Mouse (Mus musculus): ENCODE results near the gene 2310011J03Rik. TPM values are rescaled to one million over a fixed set of nuclear protein-coding genes. Genes with fewer than 3 reads are reported as not detected.

The 2310011J03Rik gene
- polyA plus RNA-seq, 1 experiment from 2014 or later = 33.4 TPM

- Histone ChIP-seq H3K27ac (0 out of 2 replicates have a peak overlapping the region, but pooled peaks have one; percentile 0), H3K9me3 (no peaks in the 10 kb centered on the region), H3K4me1 (replicated peaks) (peaks cover 10% of the 10 kb centered on the region), H3K4me2 (replicated peaks) (no peak overlapping the region), H3K4me3 (replicated peaks) (no peak overlapping the region), H3K36me3 (peaks cover 93% of the 10 kb centered on the region), H3K27me3 (no peaks in the 10 kb centered on the region), H3K9ac (replicated peaks) (no peak overlapping the region)
- ATAC-seq = no peak
- WGBS = 60% methylated on average over 8 of the region's 8 CpGs
Measured at GRCm38 (mm10) chr10:80281921-80282371, 38.4 kb downstream of the 2310011J03Rik start.

GRCm38 (mm10) chr10:80281304-80281703 is 39.0 kb downstream of the 2310011J03Rik start:
- Histone ChIP-seq H3K27me3 (no peaks in the 10 kb centered on the region), H3K9ac (replicated peaks) (no peak overlapping the region; the same call in 1 of the 2 replicates), H3K4me1 (replicated peaks) (peaks cover 10% of the 10 kb centered on the region), H3K4me3 (replicated peaks) (no peak overlapping the region), H3K9me3 (no peaks in the 10 kb centered on the region), H3K36me3 (peaks cover 90% of the 10 kb centered on the region), H3K27ac (no peak overlapping the region), H3K4me2 (replicated peaks) (no peak overlapping the region)
- WGBS = 86% methylated on average over 7 of the region's 7 CpGs
- no peak for ATAC-seq

DNA sequence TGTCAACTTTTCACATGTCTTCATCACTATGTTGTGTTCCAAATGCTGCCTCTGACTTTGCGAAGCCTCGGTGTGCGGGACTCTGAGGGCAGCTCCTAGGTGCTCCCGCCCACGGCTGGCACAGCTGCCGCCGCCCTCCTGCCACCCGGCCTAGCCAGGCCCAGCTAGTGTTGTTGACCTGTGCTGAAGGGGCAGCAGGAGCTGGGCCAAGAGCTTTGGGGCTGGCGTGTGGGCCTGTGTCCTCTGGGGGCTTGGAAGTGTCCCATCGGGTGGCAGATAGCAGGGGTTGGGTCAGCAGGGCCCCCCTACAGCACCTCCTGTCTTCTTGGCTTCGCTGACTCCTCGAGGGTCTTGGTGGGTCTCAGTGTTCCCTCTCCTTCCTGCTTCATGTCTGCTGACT is 41.1 kb downstream of the 2310011J03Rik start:
- peaks cover 89% of the 10 kb centered on the region for H3K36me3 ChIP-seq
- WGBS = 93% methylated on average over 12 of the region's 12 CpGs
- ATAC-seq = no peak

GRCm38 (mm10) chr10:80278390-80278789 is 41.9 kb downstream of the 2310011J03Rik start:
- Histone ChIP-seq H3K9me3 (no peaks in the 10 kb centered on the region), H3K4me1 (replicated peaks) (peaks cover 10% of the 10 kb centered on the region), H3K9ac (replicated peaks) (no peak overlapping the region), H3K4me3 (replicated peaks) (no peak overlapping the region), H3K36me3 (peaks cover 88% of the 10 kb centered on the region), H3K27ac (no peak overlapping the region), H3K4me2 (replicated peaks) (no peak overlapping the region), H3K27me3 (no peaks in the 10 kb centered on the region)
- WGBS = 96% methylated on average over 9 of the region's 9 CpGs
- no peak for ATAC-seq

More for the DNA sequence above, 41.1 kb downstream of the 2310011J03Rik start:
- Histone ChIP-seq H3K9me3 (no peaks in the 10 kb centered on the region), H3K27me3 (no peaks in the 10 kb centered on the region), H3K9ac (replicated peaks) (no peak overlapping the region), H3K4me1 (replicated peaks) (peaks cover 10% of the 10 kb centered on the region), H3K4me2 (replicated peaks) (no peak overlapping the region), H3K27ac (no peak overlapping the region), H3K4me3 (replicated peaks) (no peak overlapping the region)

GRCm38 (mm10) chr10:80276238-80276637 is 44.1 kb downstream of the 2310011J03Rik start:
- Histone ChIP-seq H3K9ac (replicated peaks) (no peak overlapping the region), H3K36me3 (peaks cover 71% of the 10 kb centered on the region), H3K27ac (no peak overlapping the region), H3K4me3 (replicated peaks) (no peak overlapping the region), H3K4me1 (replicated peaks) (peaks cover 12% of the 10 kb centered on the region), H3K4me2 (replicated peaks) (no peak overlapping the region), H3K27me3 (no peaks in the 10 kb centered on the region), H3K9me3 (no peaks in the 10 kb centered on the region)
- WGBS = 84% methylated on average over 5 of the region's 5 CpGs
- no peak for ATAC-seq

- peaks cover 34% of the 10 kb centered on the region for H3K4me1 ChIP-seq (replicated peaks)
- H3K27ac ChIP-seq = no peak overlapping the region
- 91% methylated on average over 3 of the region's 3 CpGs for WGBS
- no peak overlapping the region for H3K4me2 ChIP-seq (replicated peaks)
- H3K36me3 ChIP-seq = peaks cover 50% of the 10 kb centered on the region
- no peak overlapping the region for H3K4me3 ChIP-seq (replicated peaks)
- no peaks in the 10 kb centered on the region for H3K27me3 ChIP-seq
- H3K9me3 ChIP-seq = no peaks in the 10 kb centered on the region
- no peak for ATAC-seq
- H3K9ac ChIP-seq (replicated peaks) = no peak overlapping the region
Measured at GRCm38 (mm10) chr10:80273847-80274246, 46.5 kb downstream of the 2310011J03Rik start.

DNA sequence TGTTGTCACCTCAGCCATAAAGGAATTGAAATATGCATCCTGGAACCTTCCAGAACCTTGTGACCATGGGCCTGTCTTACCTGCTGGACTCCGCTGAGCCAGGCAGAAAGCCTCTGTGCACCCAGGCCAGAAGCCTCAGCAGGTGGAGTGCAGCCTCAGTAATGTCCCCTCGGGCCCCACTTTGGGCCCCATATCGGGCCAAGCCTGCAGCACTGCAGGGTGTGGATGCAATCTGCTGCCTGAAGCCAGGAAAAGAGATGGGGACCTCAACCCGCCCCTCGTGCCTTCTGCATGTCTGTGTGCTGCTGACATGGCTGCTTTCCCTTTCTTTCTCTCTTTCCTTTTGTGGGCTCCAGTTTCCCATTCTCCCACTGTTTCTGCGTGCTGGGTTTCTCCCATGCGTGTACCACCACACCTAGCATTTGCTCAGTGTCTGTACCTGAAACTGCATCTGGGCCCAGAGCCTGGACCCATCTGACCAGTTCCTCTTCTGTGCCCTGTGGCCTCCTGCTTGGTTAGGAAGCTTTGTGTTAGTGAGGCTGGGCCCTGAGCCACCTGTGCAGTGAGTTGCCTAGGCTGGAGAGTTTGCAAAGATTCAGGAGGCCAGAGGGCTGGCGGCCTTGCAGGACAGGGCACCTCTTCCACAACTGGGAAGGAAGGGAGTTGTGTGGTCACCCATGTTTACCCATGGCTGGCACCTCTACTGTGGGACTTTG is 48.3 kb downstream of the 2310011J03Rik start:
- WGBS = 91% methylated on average over 8 of the region's 8 CpGs

GRCm38 (mm10) chr10:80271186-80271843 is 49.0 kb downstream of the 2310011J03Rik start:
- no peak overlapping the region for H3K4me3 ChIP-seq (replicated peaks)
- peaks cover 59% of the 10 kb centered on the region for H3K4me1 ChIP-seq (replicated peaks)
- 89% methylated on average over 5 of the region's 5 CpGs for WGBS
- peaks cover 38% of the 10 kb centered on the region for H3K36me3 ChIP-seq
- no peak overlapping the region for H3K27ac ChIP-seq
- ATAC-seq = no peak
- no peaks in the 10 kb centered on the region for H3K27me3 ChIP-seq
- no peaks in the 10 kb centered on the region for H3K9me3 ChIP-seq
- no peak overlapping the region for H3K4me2 ChIP-seq (replicated peaks)
- H3K9ac ChIP-seq (replicated peaks) = peak overlapping the region; percentile 53

More for the DNA sequence above, 48.3 kb downstream of the 2310011J03Rik start:
- Histone ChIP-seq H3K27ac (no peak overlapping the region), H3K9me3 (no peaks in the 10 kb centered on the region), H3K4me3 (replicated peaks) (no peak overlapping the region), H3K9ac (replicated peaks) (no peak overlapping the region; the same call in 1 of the 2 replicates), H3K36me3 (peaks cover 43% of the 10 kb centered on the region), H3K27me3 (no peaks in the 10 kb centered on the region), H3K4me1 (replicated peaks) (peaks cover 52% of the 10 kb centered on the region), H3K4me2 (replicated peaks) (no peak overlapping the region)
- no peak for ATAC-seq

DNA sequence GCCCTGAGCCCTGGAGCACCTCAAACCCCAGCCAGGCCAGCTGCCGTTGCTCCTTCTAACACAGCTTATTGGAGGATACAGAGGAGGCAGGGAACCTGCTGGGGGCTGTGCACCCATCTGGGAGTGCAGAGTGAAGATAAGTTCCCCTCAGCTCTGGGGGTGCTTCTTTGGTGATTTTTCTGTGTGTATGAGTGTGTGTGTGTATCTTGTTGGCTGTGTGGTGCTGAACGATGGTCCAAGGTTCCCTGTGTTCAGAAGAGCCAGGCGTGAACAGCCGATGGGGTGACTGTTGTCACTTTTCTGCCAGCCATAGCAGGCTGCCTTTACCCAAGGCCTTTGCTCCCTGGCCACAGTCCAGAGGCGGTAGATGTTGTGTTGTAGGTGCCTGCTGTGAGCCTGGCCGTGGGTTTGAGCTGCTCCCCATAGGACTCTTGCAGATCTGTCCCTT is 49.6 kb downstream of the 2310011J03Rik start:
- peak overlapping the region; percentile 53 for H3K9ac ChIP-seq (replicated peaks)
- H3K36me3 ChIP-seq = peaks cover 33% of the 10 kb centered on the region
- H3K4me1 ChIP-seq (replicated peaks) = peaks cover 65% of the 10 kb centered on the region
- H3K4me2 ChIP-seq (replicated peaks) = no peak overlapping the region
- no peaks in the 10 kb centered on the region for H3K9me3 ChIP-seq
- 0 out of 2 replicates have a peak overlapping the region, but pooled peaks have one; percentile 30 for H3K27ac ChIP-seq
- no peak overlapping the region for H3K4me3 ChIP-seq (replicated peaks)
- ATAC-seq = no peak
- WGBS = 76% methylated on average over 6 of the region's 6 CpGs
- H3K27me3 ChIP-seq = no peaks in the 10 kb centered on the region

DNA sequence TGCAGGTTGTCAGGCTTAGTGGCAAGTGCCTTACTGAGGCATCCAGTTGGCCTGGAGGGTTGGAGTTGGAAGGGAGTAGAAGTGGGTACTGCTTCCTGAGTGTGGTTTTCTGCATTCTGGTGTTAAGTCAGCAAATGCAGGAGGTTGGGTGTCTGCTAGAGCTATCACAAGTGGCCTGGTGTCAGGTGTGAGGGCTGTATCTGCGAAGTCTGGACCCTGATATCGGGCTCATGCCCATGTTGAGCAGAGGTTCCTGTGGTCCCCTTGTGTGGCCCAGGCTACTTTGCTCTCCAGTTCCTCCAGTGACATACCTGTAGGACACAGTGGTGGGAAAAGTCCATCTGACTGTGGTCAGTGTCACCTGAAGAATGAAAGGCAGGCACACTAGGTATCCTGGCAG is 50.2 kb downstream of the 2310011J03Rik start:
- H3K9ac ChIP-seq (replicated peaks) = peak overlapping the region; percentile 53

More for the DNA sequence above, 50.2 kb downstream of the 2310011J03Rik start:
- 100% methylated on average over 2 of the region's 2 CpGs for WGBS
- Histone ChIP-seq H3K36me3 (peaks cover 29% of the 10 kb centered on the region), H3K4me1 (replicated peaks) (peaks cover 68% of the 10 kb centered on the region), H3K4me2 (replicated peaks) (no peak overlapping the region), H3K9me3 (no peaks in the 10 kb centered on the region), H3K4me3 (replicated peaks) (no peak overlapping the region), H3K27ac (0 out of 2 replicates have a peak overlapping the region, but pooled peaks have one; percentile 30), H3K27me3 (no peaks in the 10 kb centered on the region)
- no peak for ATAC-seq

Data from midbrain, embryonic 13.5 days (tissue).